Mouse (Mus musculus) small intestine, adult 2 months (tissue): ENCODE measurements at regions not wholly inside any gene's neighbourhood (a gene's known extent, or its start where the extent isn't known, plus 50 kb on each side); places are given as distances from the start of the nearest gene placed in this dataset.

Experiments used
- CTCF ChIP-seq: fragments of 200-500 bp; IDR thresholded peaks from 2 replicates; pipeline ENCODE4 v1.5.1; 2012; ENCODE audit warnings: low read depth, mild to moderate bottlenecking, control low read depth, inconsistent platforms, low read length, moderate library complexity, mixed read lengths; ENCODE audit not compliant: insufficient replicate concordance, insufficient read length; ENCODE audit errors: extremely low read depth
- POLR2A ChIP-seq: fragments of 200-500 bp; IDR thresholded peaks from 2 replicates; pipeline ENCODE4 v1.6.1; 2012; ENCODE audit warnings: low read depth, mild to moderate bottlenecking, control low read depth, inconsistent platforms, low read length, moderate library complexity

- TF ChIP-seq POLR2A (no peak), CTCF (no peak)
Measured at GRCm38 (mm10) chr2:74096809-74097208, 185.7 kb upstream of the Atp5g3 start.
